Mouse (Mus musculus): ENCODE results near the gene Afmid.
A peak's percentile ranks its signal among the peaks of the same experiment; 100 is the strongest.
"Not testable (repeated sequence)": the region's sequence is repeated elsewhere in the genome, so short reads cannot be mapped to it uniquely, and the experiment has no call there.

Afmid gene

DNA sequence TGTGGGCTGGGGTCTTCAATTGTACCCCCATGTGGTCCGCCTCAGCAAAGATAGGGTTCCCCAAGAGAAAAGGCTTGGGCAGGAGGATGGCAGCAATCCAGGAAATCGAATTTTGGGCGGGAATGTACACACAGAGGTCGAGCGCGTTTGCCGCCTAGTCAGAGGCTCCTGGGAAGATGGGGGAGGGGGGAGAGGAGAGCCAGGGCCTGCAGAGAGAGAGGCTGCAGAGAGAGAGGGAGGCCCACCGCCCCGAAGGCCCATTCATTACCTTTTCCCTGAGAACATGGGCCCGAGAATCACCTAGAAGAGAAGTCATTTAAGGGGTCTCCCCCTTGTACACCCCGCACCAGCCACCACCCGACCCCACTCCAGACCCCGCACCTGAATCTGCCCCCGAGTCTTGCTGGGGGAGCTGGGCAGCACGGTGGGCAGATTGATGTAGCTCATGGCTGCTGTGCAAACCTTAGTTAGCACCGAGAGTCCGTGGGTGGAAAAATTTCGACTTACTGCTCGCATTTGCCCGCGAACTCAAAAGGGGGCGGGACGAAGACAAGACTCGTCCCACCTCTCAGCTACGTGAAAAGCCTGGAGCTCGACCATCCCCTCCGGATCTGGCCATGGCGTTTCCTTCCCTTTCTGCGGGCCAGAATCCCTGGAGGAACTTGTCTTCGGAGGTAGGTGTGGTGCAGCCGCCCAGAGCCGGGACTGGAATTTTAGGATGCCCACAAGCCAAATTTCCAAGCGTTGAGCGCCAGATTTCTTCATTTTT, at the start of gene Afmid, which contains the start of gene Tk1:
Gene Afmid, plus strand, starts transcription at position 592 of the 769 bp plus-strand sequence.
Gene Tk1, minus strand, starts transcription at position 760 of the 769 bp plus-strand sequence.
- peak; percentile 58 for DNase-seq

DNA sequence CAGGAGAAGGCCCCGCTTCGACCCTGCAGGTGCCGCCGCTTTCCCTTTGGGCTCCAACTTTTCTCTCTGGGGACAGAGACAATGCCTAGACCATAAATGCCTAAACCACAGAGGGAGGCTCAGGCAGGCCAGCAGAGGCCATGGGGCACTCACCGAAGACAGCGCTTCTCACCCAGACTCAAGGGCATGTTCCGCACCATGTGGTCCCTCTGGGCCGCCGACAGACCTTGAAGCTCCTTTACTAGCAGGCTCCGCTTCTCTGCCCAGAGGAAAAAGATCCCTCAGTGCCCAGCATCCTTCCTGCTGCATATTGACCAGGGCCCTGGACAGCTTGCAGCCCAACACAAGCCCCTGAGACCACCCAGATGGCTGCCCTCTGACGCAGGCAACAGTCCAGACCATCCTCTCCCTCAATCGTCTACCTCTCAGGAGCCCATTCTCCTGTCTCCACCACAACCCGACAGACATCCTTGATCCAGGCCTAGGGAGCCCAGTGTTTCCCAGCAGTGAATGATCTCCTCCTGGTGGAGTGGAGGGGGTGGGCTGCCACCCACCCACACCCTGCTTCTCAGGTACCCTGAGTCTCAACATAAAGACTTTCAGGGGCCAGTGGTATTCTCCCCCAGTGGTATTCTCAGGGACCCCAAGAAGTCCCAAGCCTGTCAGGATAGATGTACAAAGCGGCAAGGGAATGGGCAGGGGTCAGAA, 49.5 kb upstream of the Afmid start:
- DNase-seq: no peak

DNA sequence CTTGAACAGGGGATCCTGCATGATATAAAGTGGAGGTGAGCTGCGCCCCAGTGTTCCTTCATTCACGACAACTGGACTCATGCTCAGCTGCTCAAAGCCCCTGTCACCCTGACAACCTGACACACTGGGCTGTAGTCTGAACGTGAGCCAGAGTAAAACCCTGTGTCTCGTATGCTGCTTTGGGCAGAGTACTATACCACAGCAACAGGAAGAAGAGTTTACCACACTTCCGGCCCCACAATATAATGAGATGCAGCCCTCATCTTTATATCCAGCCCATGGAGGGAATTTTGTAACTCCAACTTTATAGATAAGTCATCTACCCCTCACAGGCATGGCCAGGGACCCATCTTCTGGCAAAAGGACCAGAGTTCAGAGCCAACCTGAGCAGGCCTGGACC, 48.6 kb upstream of the Afmid start:
- no peak for DNase-seq

DNA sequence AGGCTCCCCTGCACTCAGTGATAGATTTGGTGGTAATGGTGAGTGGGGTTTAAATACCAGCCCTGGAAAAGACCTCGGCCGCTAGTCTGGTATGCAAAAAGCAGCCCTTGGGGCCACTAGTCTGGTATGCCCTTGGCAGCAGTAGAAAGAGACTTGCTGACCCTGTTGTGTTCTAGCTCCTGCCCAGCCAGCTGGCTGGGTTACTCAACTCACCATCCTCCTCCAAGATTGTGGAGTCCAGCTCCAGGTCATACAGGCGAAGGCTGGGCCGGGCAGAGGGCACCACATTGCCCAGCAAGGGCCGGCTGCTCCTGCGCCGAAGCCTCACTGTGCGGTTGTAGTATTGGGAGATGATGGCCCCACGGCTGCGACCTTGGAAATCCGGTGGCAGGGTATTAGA, 47.7 kb upstream of the Afmid start:
- no peak for DNase-seq

GRCm38 (mm10) chr11:117778851-117779433, 46.8 kb upstream of the Afmid start:
- no peak for DNase-seq

DNA sequence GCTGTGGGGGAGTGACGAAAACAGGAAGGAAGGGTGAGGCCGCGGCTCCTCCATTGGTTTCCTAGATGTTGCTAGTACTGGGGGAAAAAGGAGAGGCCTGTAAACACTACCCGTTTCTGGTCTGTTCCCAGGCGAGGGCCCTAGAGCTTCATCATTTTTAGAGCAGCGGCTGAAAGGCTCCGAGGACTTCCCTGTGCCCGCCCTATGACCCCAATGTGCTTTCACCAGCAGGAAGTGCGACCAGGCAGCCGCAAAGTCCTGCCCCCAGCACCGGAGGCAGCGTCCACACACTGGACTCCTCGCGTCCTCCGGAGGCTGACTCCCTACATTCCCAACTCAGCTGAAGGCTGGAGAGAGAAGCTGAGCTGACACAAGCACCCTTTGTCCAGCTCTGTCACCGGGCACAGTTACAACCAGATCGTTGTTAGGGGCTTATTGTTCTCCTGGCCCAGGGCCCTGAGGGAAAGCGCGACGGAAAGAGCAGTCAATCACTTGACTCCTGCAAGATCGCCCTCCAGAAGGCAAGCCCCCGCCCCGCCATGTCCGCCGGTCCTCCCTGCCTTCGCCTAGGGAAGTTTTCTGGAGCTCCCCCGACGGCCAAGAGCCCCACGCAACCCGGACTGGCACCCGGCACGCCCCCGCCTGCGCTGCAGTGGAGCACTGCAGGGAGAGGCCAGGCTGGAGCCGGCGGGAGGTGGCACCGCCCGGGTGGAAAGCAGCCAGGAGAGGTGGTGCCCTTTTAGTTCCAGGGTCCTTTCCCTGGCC, 46.1 kb upstream of the Afmid start:
- DNase-seq: peak; percentile 48

GRCm38 (mm10) chr11:117780199-117780515, 45.6 kb upstream of the Afmid start:
- no peak for DNase-seq

- no peak for DNase-seq
These were observed 45.1 kb upstream of the Afmid start for GRCm38 (mm10) chr11:117780582-117781111.

- no peak for DNase-seq
These were observed 44.4 kb upstream of the Afmid start for GRCm38 (mm10) chr11:117781199-117781821.

- DNase-seq: no peak
These were observed 43.6 kb upstream of the Afmid start, which contains the start of the genes Tmc8 and Tmc6 for GRCm38 (mm10) chr11:117781993-117782704. Tmc8 (plus strand) TSS chr11:117782076. Tmc6 (minus strand) TSS chr11:117782198.

DNA sequence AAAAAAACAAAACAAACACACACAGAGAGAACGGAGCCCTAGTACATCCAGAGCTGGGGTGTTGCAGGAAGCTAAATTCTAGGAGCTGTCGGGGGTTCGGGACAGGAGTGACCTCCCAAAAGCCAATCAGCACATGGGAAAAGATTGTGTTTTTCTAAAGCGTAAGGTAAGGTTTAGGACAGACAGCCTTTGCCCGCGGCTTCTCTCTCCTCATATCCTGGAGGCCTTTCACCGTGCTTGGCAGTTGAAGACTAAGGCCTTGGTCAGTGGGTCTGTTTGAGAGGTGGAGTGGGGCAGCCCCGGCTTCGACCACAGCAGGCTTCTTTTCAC, 43.1 kb upstream of the Afmid start:
- no peak for DNase-seq

- DNase-seq: no peak
These were observed 42.6 kb upstream of the Afmid start for GRCm38 (mm10) chr11:117783089-117783488.

DNA sequence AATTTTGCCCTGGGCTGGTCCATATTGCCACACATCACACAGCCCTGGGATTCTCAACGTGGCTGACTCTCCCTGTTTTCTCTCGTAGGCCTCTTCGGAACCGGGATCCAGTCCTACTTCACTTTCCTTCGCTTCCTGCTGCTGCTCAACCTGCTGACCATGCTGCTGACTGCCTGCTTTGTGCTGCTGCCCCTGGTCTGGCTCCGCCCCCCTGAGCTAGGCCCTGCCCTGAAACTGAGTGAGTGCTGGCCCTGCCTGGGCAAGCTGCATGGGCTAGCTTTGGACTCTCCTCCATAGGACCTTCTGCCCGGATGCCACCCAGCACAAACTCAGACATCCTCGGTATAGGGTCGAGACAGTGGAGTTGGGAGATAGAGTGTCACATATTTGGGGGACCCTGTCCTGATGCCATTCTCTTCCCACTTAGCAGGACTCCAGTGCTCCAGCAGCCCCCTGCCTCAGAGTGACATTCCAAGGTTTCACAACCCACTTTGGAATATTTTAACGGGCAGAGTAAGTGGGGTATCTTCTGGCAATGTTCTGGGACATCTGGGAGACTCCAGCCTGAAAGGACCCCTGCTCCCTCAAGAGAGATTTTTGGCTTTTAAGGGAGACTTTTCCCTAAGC, 41.9 kb upstream of the Afmid start:
- DNase-seq: no peak

GRCm38 (mm10) chr11:117786294-117786693, 39.4 kb upstream of the Afmid start:
- no peak for DNase-seq

- DNase-seq: not testable (repeated sequence)
These were observed 37.2 kb upstream of the Afmid start for GRCm38 (mm10) chr11:117788481-117788880.

DNA sequence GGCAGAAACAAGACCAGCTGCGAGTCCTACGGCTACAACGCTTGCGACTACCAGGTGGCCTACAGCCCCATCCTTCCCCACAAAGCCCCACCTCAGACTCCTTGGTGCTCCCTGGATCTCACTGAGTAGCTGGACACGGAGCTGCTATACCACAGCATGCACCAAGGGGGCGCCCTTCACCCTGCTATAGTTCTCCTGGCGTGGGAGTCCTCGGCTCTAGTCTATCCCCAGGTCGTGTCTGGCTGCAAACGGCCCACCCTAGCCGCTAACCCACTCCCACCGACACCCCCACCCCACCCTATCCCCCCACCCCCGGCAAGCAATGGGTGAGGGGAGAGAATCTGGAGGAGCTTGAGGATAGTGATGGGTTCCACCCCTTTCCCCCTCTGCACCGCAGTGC, 35.4 kb upstream of the Afmid start:
- DNase-seq: peak; percentile 57

- no peak for DNase-seq
These were observed 34.9 kb upstream of the Afmid start for GRCm38 (mm10) chr11:117790703-117791440.

DNA sequence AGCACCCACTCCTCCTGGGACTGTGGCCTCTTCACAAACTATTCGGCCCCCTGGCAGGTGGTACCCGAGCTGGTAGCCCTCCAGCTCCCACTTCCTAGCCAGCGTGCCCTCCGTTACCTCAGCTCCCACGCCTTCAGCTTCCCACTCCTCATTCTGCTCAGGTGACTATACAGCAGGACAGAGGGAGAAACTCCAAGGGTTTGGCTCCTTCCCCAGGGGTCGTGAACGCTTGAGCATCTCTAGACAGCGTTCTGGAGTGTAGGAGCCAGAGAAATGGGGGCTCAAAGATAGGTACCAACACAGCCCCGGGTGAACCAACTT, 34.3 kb upstream of the Afmid start:
- no peak for DNase-seq

DNA sequence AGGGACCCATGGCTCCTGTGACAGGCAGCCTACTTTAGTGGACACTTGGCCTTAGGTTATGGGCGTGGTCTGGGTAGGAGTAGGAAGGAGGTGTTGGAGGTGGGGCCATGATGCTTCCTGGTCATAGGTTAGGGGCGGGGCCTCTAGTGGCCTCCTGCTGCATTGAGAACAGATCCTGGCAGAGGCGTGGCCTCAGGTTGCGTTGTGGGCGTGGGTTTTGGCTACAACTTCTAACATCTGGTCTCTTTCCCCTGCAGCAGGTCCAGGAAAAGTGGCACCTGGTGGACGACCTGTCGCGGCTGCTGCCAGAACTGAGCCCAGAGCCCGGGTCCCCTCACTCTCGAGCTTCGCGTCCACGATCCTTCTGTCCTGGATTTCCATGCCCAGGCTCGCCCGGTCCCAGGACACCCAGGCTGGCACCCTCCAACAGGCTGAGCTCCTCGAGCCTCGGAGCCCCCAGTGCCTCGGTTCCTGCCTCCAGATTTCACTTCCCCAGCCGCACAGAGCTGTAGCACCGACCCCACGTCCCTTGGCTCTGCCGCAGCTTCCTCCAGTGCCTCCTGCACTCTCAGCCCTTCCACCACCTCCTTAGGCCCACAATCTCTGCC, 33.3 kb upstream of the Afmid start:
- DNase-seq: no peak

DNA sequence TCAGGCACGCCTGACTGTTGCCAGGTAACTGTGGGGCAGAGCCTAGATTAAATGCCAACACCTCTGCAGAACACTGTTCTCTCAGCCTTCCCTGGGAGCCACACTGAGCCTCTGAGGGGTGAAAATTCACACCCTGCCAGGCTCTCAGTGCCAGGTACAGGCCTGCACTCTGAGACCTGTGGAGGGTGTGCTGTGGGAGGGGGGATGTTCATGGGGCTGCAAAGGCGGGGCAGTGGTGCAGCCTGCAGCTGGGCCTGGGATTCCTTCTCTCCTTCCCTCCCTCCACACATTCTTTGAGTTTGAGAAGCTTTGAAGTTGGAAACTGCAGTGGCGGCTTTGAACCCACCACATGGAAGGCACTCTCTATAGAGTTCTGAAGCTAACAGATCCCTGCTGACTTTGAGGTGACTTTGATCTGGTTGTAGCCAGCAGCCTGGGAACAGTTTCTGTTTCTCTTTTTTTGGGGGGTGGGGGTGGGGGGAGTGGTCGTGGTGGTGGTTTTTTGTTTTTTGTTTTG, 31.6 kb upstream of the Afmid start:
- DNase-seq: no peak
